Mouse (Mus musculus): ENCODE measurements around the gene Hspe1.

Gene Hspe1

DNA sequence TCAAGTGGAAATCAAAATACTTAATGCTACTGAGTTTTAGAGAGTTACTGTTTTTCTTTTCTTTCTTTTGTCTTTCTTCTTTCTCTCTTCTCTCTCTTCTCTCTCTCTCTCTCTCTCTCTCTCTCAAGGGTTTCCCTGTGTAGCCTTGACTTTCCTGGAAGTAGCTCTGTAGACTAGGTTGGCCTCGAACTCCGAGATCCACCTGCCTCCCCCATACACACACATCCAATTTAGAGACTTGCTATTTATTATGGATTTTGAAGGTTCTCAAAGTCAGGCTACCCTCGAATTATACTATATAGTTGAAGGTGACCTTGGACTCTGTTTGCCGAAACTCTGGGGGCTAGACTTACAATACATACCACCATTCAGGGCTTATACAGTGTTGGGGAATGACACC is 44.4 kb downstream of the Hspe1 start:
- ATAC-seq (ENCODE audit: insufficient number of reproducible peaks, low FRiP score, low TSS enrichment) = no peak

DNA sequence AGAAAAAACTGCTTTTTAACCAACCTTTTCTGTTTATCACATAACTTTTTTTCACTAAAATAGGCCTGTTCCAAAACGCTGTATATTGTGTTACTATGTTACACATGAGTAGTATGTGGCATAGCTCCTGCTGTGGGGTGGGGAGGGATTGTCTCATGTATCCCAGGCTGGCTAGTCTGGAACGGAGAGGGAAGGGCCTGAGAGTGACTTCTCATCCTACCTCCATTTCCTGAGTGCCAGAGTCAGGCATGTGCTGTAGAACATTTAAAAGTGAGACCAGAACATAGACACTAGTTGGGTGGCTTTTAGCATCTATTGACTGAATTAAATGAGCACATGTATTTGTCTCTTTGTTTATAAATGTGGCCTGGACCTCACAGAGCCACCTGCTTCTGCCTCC is 45.2 kb downstream of the Hspe1 start:
- ATAC-seq (ENCODE audit: insufficient number of reproducible peaks, low FRiP score, low TSS enrichment) = no peak

DNA sequence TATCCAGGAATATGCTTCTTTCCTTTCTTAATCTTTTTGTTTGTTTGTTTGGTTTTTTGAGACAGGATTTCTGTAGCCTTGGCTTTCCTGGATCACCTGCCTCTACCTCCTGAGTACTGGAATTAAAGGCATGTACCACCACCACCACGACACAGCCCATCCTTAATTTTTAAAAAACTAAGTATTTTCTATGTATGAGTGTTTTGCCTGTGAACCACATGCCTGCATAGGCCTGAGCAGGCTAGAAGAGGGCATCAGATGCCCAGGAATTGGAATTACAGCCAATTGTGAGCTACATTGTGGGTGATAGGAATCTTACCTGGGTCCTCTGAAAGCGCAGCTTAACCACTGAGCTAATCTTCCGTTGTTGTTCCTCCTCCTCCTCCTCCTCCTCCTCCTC is 46.4 kb downstream of the Hspe1 start:
- no peak for ATAC-seq (ENCODE audit: insufficient number of reproducible peaks, low FRiP score, low TSS enrichment)

DNA sequence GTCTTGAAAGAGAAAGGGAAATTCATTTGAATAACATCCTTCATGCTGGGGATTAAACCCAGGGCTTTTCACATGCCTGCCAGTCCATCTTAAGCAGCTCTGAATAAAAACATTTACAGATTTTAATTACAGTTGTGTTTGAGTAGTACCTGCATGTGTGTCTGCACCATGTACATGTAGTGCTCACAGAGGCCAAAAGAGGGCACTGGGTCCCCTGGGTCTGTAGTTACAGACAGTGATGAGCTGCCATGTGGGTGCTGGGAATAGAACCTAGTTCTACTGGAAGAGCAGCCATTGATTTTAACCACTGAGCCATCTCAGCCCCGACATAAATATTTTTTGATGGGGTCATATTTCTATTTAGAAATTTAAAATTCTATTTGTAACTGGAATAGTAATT is 47.9 kb downstream of the Hspe1 start:
- ATAC-seq (ENCODE audit: insufficient number of reproducible peaks, low FRiP score, low TSS enrichment) = no peak
